Mouse (Mus musculus) heart, embryonic 10.5 days (tissue): ENCODE data around the gene Gadd45gip1. TPM values are rescaled to one million over a fixed set of nuclear protein-coding genes. Genes with fewer than 3 reads are reported as not detected.
A peak's percentile ranks its signal among the peaks of the same experiment; 100 is the strongest.
"Not testable (repeated sequence)": the region's sequence is repeated elsewhere in the genome, so short reads cannot be mapped to it uniquely, and the experiment has no call there.

Experiments
- DNase-seq: peaks from one replicate; pipeline ENCODE4 v3.0.0-alpha.2; 2017; ENCODE audit warnings: low spot score
- H3K27ac ChIP-seq: fragments of 300-500 bp; sonication (generic); 2 replicates; pipeline ENCODE4 v1.5.1; 2016; ENCODE audit warnings: mild to moderate bottlenecking
- H3K27me3 ChIP-seq: fragments of 300-500 bp; sonication (generic); 2 replicates; pipeline ENCODE4 v1.6.1; 2016; ENCODE audit warnings: mild to moderate bottlenecking; ENCODE audit not compliant: poor library complexity, insufficient read depth, severe bottlenecking
- H3K36me3 ChIP-seq: fragments of 300-500 bp; sonication (generic); 2 replicates; pipeline ENCODE4 v1.6.1; 2016; ENCODE audit warnings: mild to moderate bottlenecking, moderate library complexity
- H3K4me1 ChIP-seq: fragments of 300-500 bp; sonication (generic); 2 replicates; pipeline ENCODE4 v1.6.1; 2016; ENCODE audit warnings: mild to moderate bottlenecking
- H3K4me3 ChIP-seq: fragments of 300-500 bp; sonication (generic); 2 replicates; pipeline ENCODE4 v1.5.1; 2016; ENCODE audit warnings: mild to moderate bottlenecking, moderate library complexity
- H3K9me3 ChIP-seq: fragments of 300-500 bp; sonication (generic); 2 replicates; pipeline ENCODE4 v1.6.1; 2016; ENCODE audit warnings: mild to moderate bottlenecking, moderate library complexity
- WGBS: fragments of 180-500 bp; shearing (Covaris S2); methylation state at CpG from one replicate; pipeline ENCODE4 v1.1.7; 2016; 5-methylcytosine and 5-hydroxymethylcytosine counted together
- polyA plus RNA-seq: library from polyadenylated mRNA; unstranded; fragments of >200 nt; fragmentation: Nextera tagmentation; extraction: Ambion mirVana; gene quantifications from 2 replicates; pipeline ENCODE4 v1.2.1, GENCODE M21; 2016

The Gadd45gip1 gene
- polyA plus RNA-seq, 1 experiment from 2014 or later: 60.5 TPM

- peaks cover 29% of the 10 kb centered on the region for H3K4me1 ChIP-seq
- peak within 1 kb of the TSS; percentile 33 for H3K4me3 ChIP-seq
- peak within 1 kb of the TSS; percentile 45; the same call in 1 of the 2 replicates for H3K27ac ChIP-seq
- H3K27me3 ChIP-seq: no peaks in the 10 kb centered on the region
- no peaks in the 10 kb centered on the region for H3K9me3 ChIP-seq
- WGBS: 20% methylated on average over 3 of the region's 3 CpGs
- H3K36me3 ChIP-seq: no peaks in the 10 kb centered on the region
- no peak for DNase-seq
Measured at GRCm38 (mm10) chr8:84822723-84823122, 8.6 kb upstream of the Gadd45gip1 start, which contains the start of gene Dand5. Dand5 (minus strand) TSS chr8:84822823.

- under 1% methylated on average over 18 of the region's 18 CpGs for WGBS
- no peaks in the 10 kb centered on the region for H3K9me3 ChIP-seq
- no peaks in the 10 kb centered on the region for H3K36me3 ChIP-seq
- 0 out of 2 replicates have a peak overlapping the region, but pooled peaks have one; percentile 29 for H3K27ac ChIP-seq
- H3K27me3 ChIP-seq: no peaks in the 10 kb centered on the region
- DNase-seq: peak; percentile 88
- peaks cover 29% of the 10 kb centered on the region for H3K4me1 ChIP-seq
- H3K4me3 ChIP-seq: peak overlapping the region; percentile 33
Measured at GRCm38 (mm10) chr8:84823653-84824052, 7.7 kb upstream of the Gadd45gip1 start.

GRCm38 (mm10) chr8:84825636-84826035, 5.7 kb upstream of the Gadd45gip1 start:
- Histone ChIP-seq H3K9me3 (no peaks in the 10 kb centered on the region), H3K36me3 (0 out of 2 replicates have a peak, but pooled peaks cover 2% of the 10 kb centered on the region), H3K4me1 (peaks cover 29% of the 10 kb centered on the region), H3K4me3 (no peak overlapping the region), H3K27me3 (no peaks in the 10 kb centered on the region), H3K27ac (no peak overlapping the region)
- DNase-seq: no peak
- WGBS: 57% methylated on average over 4 of the region's 4 CpGs

- WGBS: 88% methylated on average over 2 of the region's 2 CpGs
- not testable (repeated sequence) for DNase-seq, H3K9me3 ChIP-seq, H3K4me3 ChIP-seq, H3K27ac ChIP-seq, H3K36me3 ChIP-seq, H3K27me3 ChIP-seq
- peaks cover 21% of the 10 kb centered on the region for H3K4me1 ChIP-seq
Measured at GRCm38 (mm10) chr8:84826518-84826917, 4.8 kb upstream of the Gadd45gip1 start.

GRCm38 (mm10) chr8:84832034-84832717, 854 bp downstream of the Gadd45gip1 start:
- Histone ChIP-seq H3K4me3 (peak overlapping the region; percentile 93), H3K36me3 (peaks cover 37% of the 10 kb centered on the region), H3K27ac (peak overlapping the region; percentile 99), H3K9me3 (no peaks in the 10 kb centered on the region), H3K27me3 (no peaks in the 10 kb centered on the region), H3K4me1 (peaks cover 24% of the 10 kb centered on the region)
- WGBS: 1% methylated on average over 59 of the region's 59 CpGs
- DNase-seq: peak; percentile 93

GRCm38 (mm10) chr8:84832759-84833742, 1.7 kb downstream of the Gadd45gip1 start:
- no peak for DNase-seq
- Histone ChIP-seq H3K27me3 (no peaks in the 10 kb centered on the region), H3K36me3 (peaks cover 45% of the 10 kb centered on the region), H3K4me3 (peak overlapping the region; percentile 93), H3K27ac (peak overlapping the region; percentile 99), H3K9me3 (no peaks in the 10 kb centered on the region), H3K4me1 (peaks cover 33% of the 10 kb centered on the region)
- 63% methylated on average over 10 of the region's 10 CpGs for WGBS

GRCm38 (mm10) chr8:84834002-84834865, 2.9 kb downstream of the Gadd45gip1 start:
- H3K27ac ChIP-seq: no peak overlapping the region
- H3K27me3 ChIP-seq: no peaks in the 10 kb centered on the region
- H3K4me1 ChIP-seq: peaks cover 39% of the 10 kb centered on the region
- peaks cover 52% of the 10 kb centered on the region for H3K36me3 ChIP-seq
- no peaks in the 10 kb centered on the region for H3K9me3 ChIP-seq
- WGBS: 89% methylated on average over 19 of the region's 19 CpGs
- DNase-seq: no peak
- H3K4me3 ChIP-seq: no peak overlapping the region

GRCm38 (mm10) chr8:84834866-84835855, 3.8 kb downstream of the Gadd45gip1 start:
- Histone ChIP-seq H3K4me3 (no peak overlapping the region), H3K36me3 (peaks cover 50% of the 10 kb centered on the region), H3K27ac (no peak overlapping the region), H3K4me1 (peaks cover 39% of the 10 kb centered on the region), H3K27me3 (no peaks in the 10 kb centered on the region), H3K9me3 (no peaks in the 10 kb centered on the region)
- no peak for DNase-seq
- WGBS: 83% methylated on average over 10 of the region's 10 CpGs

- DNase-seq: no peak
- Histone ChIP-seq H3K36me3 (peaks cover 62% of the 10 kb centered on the region), H3K4me3 (peak overlapping the region; percentile 15; the same call in 1 of the 2 replicates), H3K9me3 (no peaks in the 10 kb centered on the region), H3K27me3 (no peaks in the 10 kb centered on the region), H3K4me1 (peaks cover 39% of the 10 kb centered on the region), H3K27ac (peak overlapping the region; percentile 64; the same call in 1 of the 2 replicates)
- 52% methylated on average over 8 of the region's 8 CpGs for WGBS
Measured at GRCm38 (mm10) chr8:84837149-84837911, 6.0 kb downstream of the Gadd45gip1 start.

GRCm38 (mm10) chr8:84837912-84838470, 6.7 kb downstream of the Gadd45gip1 start:
- peaks cover 40% of the 10 kb centered on the region for H3K4me1 ChIP-seq
- 83% methylated on average over 15 of the region's 15 CpGs for WGBS
- peaks cover 69% of the 10 kb centered on the region for H3K36me3 ChIP-seq
- peak overlapping the region; percentile 64 for H3K27ac ChIP-seq
- peak overlapping the region; percentile 15; the same call in 1 of the 2 replicates for H3K4me3 ChIP-seq
- no peaks in the 10 kb centered on the region for H3K27me3 ChIP-seq
- DNase-seq: no peak
- no peaks in the 10 kb centered on the region for H3K9me3 ChIP-seq
